Mouse (Mus musculus): ENCODE results near the gene Tor2a.

Gene Tor2a

GRCm38 (mm10) chr2:32761859-32762258 is 4.8 kb downstream of the Tor2a start:
- DNase-seq (ENCODE audit: low spot score in 2 of 2): no peak

GRCm38 (mm10) chr2:32763353-32763752 is 6.3 kb downstream of the Tor2a start:
- no peak for DNase-seq (ENCODE audit: low spot score in 2 of 2)

- no peak for DNase-seq (ENCODE audit: low spot score in 2 of 2)
These were observed 10.2 kb downstream of the Tor2a start for GRCm38 (mm10) chr2:32767241-32767640.

GRCm38 (mm10) chr2:32768661-32769285 is 11.7 kb downstream of the Tor2a start:
- no peak for DNase-seq (ENCODE audit: low spot score in 2 of 2)

DNA sequence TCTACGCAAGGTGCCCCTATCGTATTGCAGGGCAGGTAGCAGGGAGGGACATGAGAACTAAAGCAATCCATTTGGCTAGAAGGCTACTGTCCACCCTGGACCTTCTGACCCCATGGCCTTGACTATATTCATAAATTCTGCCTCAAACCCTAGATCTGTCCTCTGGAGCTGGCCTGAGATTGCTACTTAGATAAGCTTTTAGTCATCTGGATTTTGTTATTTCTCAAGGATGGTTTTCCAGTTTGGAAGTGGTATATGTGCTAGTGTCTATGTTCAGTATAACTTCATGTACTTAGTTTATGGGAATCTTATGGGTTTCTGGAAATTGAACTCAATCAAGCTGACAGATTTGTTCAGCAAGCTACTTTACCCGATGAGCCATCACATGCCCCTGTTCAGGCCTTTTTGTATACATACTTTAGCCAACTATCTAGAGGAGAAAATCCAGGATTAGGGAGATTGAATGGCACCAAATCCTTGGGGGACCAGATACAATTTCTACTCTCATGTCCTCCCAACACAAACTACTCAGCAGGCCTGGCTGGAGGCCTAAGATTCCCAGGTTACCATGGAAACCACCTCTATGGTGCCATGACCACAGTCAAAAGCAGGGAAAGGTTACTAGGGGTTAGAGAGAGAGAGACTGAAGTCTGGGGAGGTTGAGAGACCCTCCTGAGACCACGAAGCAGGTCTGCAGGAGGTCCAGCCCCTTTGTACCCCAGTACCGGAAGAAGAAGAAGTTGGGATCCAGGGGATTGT is 12.5 kb downstream of the Tor2a start:
- no peak for DNase-seq (ENCODE audit: low spot score in 2 of 2)

DNA sequence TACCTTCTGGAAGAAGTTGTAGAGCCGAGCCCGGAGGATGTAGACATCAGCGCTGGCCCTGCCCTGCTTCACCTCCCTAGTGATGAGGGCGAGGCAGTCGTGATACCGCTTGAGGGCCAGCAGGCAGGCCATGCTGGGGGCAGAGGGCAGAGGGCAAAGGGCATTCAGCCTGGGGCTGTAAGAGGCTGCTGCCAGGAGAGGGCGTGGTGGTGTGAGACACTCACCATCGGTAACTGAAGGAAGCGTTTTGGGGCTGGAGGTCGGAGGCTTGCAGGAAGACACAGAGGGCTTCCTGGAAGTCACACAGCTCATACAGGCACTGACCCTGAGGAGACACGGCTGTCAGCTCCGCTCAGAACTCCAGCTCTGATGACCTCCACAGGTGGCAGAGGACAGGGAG is 14.9 kb downstream of the Tor2a start:
- DNase-seq (ENCODE audit: low spot score in 2 of 2): no peak

DNA sequence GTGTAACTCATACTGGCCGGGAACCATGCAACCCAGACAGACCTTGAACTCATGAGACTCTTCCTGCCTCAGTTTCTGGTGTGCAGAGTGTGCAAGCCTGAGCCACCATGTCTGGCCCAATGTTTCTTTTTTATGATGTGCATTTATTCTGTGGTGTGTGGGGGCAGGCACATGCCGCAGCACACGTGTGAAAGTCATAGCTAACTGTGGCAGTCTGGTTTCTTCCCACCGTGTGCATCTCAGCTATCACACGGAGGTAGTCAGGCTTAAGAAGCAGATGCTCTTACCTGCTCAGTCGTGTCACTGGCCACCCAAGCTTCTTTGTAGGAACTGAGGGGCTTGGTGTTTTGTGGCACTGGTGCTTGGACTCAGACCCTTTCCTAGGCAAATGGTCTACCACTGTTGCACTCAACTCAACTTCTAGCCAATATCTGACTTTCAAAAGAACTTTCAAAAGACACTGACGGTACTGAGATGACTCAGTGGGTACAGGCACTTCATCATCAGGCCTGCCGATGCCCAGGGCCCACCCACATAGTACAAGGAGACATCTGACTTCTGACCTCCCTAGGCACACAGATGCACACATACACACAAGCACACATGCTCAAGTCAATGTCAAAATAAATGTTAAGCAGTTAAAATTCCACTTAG is 15.7 kb downstream of the Tor2a start:
- DNase-seq (ENCODE audit: low spot score in 2 of 2): no peak

DNA sequence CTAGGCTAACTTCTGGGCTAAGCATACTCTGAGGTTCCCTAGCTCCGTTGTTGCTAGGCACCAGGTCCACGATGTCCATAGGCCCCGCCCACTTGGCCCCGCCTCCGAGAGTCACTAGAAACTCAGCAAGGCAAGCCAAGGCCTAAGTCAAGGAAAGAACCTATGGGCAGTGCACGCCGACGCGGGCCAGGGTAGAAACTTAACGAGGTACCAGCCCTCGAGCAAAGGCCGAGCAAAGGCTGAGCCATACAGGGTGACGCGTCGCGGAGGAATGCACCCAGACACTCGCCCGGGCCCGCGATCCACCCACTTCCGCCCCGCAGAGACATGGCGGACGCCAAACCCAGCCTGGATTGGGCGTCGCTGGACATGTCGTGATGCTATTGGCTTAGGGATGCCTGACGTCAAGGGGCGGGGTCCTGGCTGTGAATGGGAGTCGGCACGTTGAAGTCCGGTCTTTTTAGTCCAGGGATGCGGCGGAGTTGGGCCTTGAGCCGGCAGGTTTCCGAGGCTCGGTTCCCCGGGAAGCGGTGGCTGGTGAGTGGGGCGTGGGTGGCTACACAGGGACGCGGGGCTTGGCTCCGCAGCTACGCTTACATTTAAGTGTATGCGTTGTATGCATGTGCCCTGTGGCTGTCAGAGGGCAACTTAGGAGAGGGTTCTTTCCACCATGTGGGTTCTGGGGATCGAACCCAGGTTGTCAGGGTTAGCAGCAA is 18.5 kb downstream of the Tor2a start, which contains the start of the genes Ttc16 and Ptrh1:
TSS of gene Ttc16 (minus strand) at position 275 of the 716 bp plus-strand sequence.
TSS of gene Ptrh1 (plus strand) at position 428 of the 716 bp plus-strand sequence.
- DNase-seq (ENCODE audit: low spot score in 2 of 2): peak; percentile 93 to 95

DNA sequence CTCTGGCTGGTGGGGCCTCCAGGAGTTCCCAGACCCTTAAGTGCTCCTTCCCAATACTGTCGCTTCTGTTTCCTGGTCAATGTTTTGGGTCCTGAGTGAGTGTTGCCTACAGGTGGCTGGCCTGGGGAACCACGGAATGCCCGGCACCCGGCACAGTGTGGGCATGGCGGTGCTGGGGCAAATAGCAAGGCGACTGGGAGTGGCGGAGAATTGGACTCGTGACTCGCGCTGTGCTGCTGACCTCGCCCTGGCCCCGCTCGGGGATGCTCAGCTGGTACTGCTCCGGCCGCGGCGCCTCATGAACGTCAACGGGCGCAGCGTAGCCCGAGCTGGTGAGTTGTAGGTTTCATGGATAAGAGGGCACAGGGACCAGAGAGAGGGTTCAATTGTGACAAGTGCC is 19.2 kb downstream of the Tor2a start:
- no peak for DNase-seq (ENCODE audit: low spot score in 2 of 2)

DNA sequence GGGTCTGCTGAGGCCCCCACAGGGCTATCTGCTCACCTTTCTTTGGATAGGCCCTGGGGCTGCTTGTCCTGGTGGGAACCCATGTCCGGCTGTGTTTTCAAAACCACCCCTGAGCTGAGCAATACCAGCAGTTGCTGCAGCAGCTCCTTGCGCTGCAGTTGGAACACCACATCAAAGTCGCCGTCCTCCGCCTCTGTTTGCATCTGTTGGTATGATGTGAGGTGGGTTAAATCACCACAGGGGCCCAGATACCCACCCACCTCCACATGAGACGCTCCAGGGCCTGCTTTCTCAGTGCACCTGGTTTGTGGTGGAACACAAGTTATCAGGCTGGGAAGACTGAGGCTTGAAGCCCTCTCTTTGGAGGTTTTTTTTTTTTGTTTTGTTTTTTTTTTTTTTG is 21.0 kb downstream of the Tor2a start:
- no peak for DNase-seq (ENCODE audit: low spot score in 2 of 2)

GRCm38 (mm10) chr2:32779131-32779530 is 22.1 kb downstream of the Tor2a start:
- DNase-seq (ENCODE audit: low spot score in 2 of 2): peak in 1 of 2 experiments; percentile 43

DNA sequence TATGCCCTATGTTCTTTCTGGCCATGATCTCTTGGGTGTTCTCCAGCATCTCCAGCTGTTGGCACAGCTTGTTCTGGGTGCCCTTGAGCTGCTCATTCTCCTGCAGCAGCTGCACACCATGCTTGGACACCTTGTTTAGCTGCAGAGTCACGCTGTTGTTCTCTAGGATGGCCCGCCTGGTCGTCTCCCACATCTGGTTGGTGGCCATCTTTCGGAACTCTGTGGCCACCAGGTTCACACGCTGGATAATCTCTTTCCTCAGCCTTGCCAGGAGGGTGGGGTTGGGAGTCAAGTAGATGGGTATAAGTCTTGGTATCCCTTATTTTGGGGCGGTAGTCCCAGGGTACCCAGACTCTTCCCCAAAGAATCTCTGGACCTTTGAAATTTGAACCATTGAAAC is 22.7 kb downstream of the Tor2a start:
- no peak for DNase-seq (ENCODE audit: low spot score in 2 of 2)

DNA sequence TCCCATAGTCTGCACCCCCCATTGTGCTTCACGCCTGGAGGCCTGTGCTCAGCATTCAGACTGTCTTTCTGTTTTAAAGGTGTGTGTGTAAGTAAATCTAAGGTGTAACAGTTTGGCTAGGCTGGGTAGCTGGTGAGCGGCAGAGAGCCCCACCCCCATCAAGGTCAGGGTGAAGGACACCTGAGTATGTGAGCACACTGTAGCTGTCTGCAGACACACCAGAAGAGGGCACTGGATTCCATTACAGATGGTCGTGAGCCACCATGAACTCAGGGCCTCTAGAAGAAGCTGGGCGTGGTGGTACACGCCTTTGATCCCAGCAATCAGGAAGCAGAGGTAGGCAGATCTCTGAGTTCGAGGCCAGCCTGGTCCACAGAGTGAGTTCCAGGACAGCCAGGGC is 24.7 kb downstream of the Tor2a start:
- DNase-seq (ENCODE audit: low spot score in 2 of 2): no peak

- no peak for DNase-seq (ENCODE audit: low spot score in 2 of 2)
These were observed 27.1 kb downstream of the Tor2a start, which contains the start of gene Cfap157 for GRCm38 (mm10) chr2:32784048-32784681. Cfap157 (minus strand) TSS chr2:32784428.

DNA sequence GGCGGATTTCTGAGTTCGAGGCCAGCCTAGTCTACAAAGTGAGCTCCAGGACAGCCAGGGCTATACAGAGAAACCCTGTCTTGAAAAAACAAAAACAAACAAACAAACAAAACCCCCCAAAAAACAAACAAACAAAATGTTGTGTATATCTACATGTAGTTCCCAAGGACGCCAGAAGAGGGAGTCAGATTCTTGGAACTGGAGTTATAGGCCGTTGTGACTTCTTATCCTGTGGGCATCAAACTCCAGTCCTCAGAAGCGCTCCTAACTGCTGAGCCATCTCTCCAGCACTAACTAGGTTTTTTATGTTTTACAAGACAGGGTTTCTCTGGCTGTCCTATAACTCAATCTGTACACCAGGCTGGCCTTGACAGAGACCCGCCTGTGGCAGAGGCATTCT is 30.1 kb downstream of the Tor2a start:
- DNase-seq (ENCODE audit: low spot score in 2 of 2): no peak

- DNase-seq (ENCODE audit: low spot score in 2 of 2): no peak
These were observed 31.5 kb downstream of the Tor2a start for GRCm38 (mm10) chr2:32788581-32788980.

DNA sequence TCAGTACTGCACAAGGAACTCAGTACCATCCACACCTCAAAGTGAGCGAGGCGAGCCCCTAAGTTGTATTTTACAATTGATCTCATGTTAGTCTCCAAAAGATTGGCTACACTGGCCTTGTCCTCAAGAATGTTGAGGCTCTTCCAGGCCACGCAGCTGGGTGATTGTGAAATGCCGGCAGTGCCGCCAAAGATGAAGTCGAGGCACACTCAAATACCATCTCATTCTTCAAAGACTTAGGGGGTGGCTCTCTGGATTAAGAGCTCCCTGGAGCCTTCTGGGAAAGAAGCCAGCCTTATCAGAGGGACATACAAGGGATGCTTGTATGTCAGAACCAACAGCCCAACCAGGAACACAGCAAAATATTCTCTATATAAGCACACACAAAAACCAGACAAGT is 34.3 kb downstream of the Tor2a start:
- DNase-seq (ENCODE audit: low spot score in 2 of 2): no peak

DNA sequence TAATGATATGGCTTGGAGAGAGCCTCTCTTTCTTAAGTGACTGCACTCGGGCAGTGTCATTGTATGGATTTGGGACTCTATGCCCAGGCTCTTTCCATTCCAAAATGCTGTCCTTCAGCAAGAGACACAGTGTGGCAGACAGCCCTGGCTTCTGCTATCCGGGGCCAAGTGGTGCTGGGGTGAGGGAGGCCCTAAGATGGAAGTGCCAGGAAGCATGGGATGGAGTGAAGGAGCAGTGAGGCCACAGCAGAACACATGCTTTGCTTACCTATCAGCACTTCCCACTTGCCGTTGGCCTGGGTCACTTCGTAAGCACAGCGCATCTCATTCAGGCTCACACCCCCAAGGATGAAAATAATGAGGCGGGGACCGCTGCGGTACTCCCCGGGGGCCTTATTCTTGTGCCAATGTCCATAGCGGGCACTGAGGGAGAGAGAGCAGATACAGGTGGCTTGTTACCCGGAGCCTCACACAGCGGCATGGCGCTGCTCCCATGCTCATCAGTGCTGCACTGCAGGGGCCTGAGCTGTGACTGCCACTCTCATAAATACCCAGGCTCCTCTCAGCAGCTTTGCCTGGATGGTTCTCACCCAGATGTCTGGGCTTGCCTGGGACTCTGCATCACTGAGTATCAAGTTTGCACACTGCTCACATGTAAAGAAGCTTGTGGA is 38.8 kb downstream of the Tor2a start:
- DNase-seq (ENCODE audit: low spot score in 2 of 2): no peak

DNA sequence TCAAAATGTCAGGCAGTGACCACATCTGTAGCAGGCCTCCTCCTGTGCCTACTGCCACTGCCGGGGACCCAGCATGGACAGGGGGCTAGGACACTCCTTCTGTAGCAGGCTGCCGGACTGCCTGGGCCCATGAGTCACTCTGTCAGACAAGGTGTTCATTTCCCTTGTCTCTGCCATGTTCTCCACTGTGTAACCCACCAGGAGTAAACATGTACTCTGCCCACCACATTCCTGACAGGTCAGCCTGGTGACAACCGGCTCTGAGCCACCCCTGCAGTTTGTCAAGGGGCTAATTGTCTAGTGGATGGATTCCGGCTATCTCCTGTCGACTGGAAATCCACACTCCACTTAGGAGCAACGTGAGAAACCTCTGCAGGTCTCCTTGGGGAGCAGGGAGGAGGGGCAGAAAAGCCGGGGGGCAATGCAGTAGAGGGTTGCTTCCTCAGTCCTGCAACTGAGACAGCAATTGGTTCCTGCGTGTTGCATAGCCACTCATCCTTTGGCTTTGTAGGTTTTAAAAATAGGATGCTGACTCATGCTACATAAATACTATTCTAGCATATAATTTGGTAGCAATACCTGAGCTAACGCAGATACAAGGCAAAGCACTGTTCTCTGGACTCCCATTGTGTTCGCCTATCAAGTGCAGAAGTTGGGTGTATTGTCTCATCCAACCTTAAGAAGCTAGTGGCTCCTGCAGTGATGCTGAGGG is 41.4 kb downstream of the Tor2a start:
- no peak for DNase-seq (ENCODE audit: low spot score in 2 of 2)

GRCm38 (mm10) chr2:32808816-32809566 is 52.0 kb downstream of the Tor2a start:
- no peak for DNase-seq (ENCODE audit: low spot score in 2 of 2)
